Mouse (Mus musculus) hindbrain, embryonic 14.5 days (tissue): ENCODE measurements around the gene Cnot10. TPM values are rescaled to one million over a fixed set of nuclear protein-coding genes. Genes with fewer than 3 reads are reported as not detected.
A peak's percentile ranks its signal among the peaks of the same experiment; 100 is the strongest.

ENCODE experiments used
- ATAC-seq: fragments of 200-750 bp; cut with Nextera tagmentation; 2 replicates; pipeline ENCODE4 v1.8.0; 2017; ENCODE audit warnings: moderate number of reproducible peaks, mild to moderate bottlenecking, moderate TSS enrichment, moderate library complexity; ENCODE audit not compliant: low FRiP score
- DNase-seq: peaks from one replicate; pipeline ENCODE4 v3.0.0-alpha.2; 2015; ENCODE audit warnings: low spot score
- H3K27ac ChIP-seq: fragments of 300-500 bp; sonication (generic); 2 replicates; pipeline ENCODE4 v1.5.1; 2014; ENCODE audit warnings: mild to moderate bottlenecking, moderate library complexity
- H3K27me3 ChIP-seq: fragments of 300-500 bp; sonication (generic); 2 replicates; pipeline ENCODE4 v1.6.1; 2014; ENCODE audit warnings: mild to moderate bottlenecking, low read length, mixed read lengths; ENCODE audit not compliant: control insufficient read depth, insufficient read depth
- H3K36me3 ChIP-seq: fragments of 300-500 bp; sonication (generic); replicated peaks from 2 replicates; pipeline ENCODE4 v1.6.1; 2014; ENCODE audit not compliant: control insufficient read depth, insufficient read depth
- H3K4me1 ChIP-seq: fragments of 300-500 bp; sonication (generic); replicated peaks from 2 replicates; pipeline ENCODE4 v1.6.1; 2014; ENCODE audit warnings: antibody characterized with exemption, low read length, mixed read lengths; ENCODE audit not compliant: control insufficient read depth, insufficient read depth
- H3K4me2 ChIP-seq: fragments of 300-500 bp; sonication (generic); replicated peaks from 2 replicates; pipeline ENCODE4 v1.6.1; 2014; ENCODE audit warnings: mild to moderate bottlenecking, moderate library complexity
- H3K4me3 ChIP-seq: fragments of 300-500 bp; sonication (generic); replicated peaks from 2 replicates; pipeline ENCODE4 v1.5.1; 2014; ENCODE audit warnings: mild to moderate bottlenecking, low read length
- H3K9ac ChIP-seq: fragments of 300-500 bp; sonication (generic); 2 replicates; pipeline ENCODE4 v1.6.1; 2014
- H3K9me3 ChIP-seq: fragments of 300-500 bp; sonication (generic); 2 replicates; pipeline ENCODE4 v1.6.1; 2016; ENCODE audit warnings: low read length; ENCODE audit not compliant: control insufficient read depth
- WGBS: fragments of 180-500 bp; shearing (Covaris S2); extraction: QIAGEN DNeasy Blood & Tissue Kit; methylation state at CpG from one replicate; pipeline ENCODE4 v1.1.7; 2014; 5-methylcytosine and 5-hydroxymethylcytosine counted together
- polyA plus RNA-seq: library from polyadenylated mRNA; unstranded; fragments of >200 nt; fragmentation: Nextera tagmentation; extraction: Ambion mirVana; gene quantifications from 2 replicates; pipeline ENCODE4 v1.2.1, GENCODE M21; 2014

The Cnot10 gene
- 51.2 and 57.3 TPM in 2 replicates for polyA plus RNA-seq

DNA sequence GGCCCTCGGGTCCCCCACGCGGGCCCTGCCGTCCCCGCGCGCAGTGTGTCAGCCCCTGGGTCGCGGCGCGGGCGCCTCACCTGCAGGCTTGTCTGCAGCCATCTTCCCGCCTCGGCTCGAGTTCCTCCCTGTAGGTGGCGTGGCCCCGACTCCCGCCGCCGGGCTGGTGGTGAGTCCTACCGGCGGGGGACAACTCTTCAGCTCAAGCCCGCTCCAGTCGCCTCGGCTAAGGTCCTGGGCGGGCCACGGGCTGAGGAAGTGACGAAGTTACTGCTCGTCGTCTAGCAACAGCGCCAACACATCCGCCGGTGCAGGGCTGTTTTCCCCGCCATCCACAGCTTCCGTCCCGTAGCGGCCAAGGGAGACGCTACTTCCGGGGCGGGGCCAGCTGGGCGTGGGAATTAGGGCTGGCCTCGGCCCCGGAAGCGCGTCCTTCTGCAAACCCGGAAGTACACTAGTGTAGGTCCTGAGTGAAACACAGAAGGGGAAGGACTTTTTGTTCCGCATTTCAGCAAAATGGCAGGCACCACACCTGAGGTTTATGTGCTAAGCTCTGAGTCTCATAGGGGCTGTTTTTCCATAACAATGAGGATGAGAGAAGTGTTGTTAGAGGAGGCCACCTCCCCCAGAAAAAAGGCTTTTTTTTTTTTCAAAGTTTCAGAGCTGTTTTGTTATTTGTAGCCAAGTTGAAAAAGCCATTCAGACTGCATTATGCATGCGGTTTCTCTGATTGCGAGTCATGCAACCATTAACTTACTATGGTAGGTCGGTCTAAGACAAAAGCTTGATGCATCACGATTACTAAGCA, at the start of gene Cnot10:
Cnot10 (minus strand) TSS at position 346 of the 808 bp plus-strand sequence.
- Histone ChIP-seq H3K9me3 (no peaks in the 10 kb centered on the region), H3K36me3 (no peaks in the 10 kb centered on the region; the same call in none of the 2 replicates), H3K27ac (peak within 1 kb of the TSS; percentile 77), H3K4me2 (peak within 1 kb of the TSS; percentile 95), H3K4me1 (peaks cover 11% of the 10 kb centered on the region), H3K9ac (peak within 1 kb of the TSS; percentile 72), H3K4me3 (peak within 1 kb of the TSS; percentile 81), H3K27me3 (peaks cover 19% of the 10 kb centered on the region)
- DNase-seq (peak; percentile 100), ATAC-seq (peak; percentile 98)
- 4% methylated on average over 51 of the region's 51 CpGs for WGBS

DNA sequence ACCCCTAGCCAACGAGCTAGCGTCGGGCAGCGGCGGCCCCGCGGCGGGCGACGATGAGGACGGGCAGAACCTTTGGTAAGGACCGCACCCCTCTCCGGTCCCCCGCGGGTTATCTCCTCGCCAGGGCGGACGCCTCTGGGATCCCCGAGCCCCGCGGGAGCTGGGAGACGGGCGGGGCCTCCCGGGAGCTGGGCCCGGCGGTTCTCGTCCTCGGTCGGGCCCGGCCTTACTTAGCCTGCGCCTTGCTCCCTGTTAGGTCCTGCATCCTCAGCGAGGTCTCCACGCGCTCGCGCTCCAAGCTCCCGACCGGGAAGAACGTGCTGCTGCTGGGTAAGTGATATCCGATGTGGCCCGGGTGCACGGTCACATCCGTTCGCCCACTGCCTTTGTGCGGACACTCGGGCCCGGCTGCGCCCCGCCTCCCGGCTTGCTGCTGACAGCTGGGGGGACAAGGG, 49.0 kb upstream of the Cnot10 start:
- peak overlapping the region; percentile 98 for H3K27ac ChIP-seq
- H3K9ac ChIP-seq = peak overlapping the region; percentile 99
- peaks cover 29% of the 10 kb centered on the region for H3K36me3 ChIP-seq
- peaks cover 22% of the 10 kb centered on the region for H3K4me1 ChIP-seq
- WGBS = under 1% methylated on average over 50 of the region's 50 CpGs
- peak overlapping the region; percentile 63 for H3K4me2 ChIP-seq
- ATAC-seq (peak; percentile 75), DNase-seq (peak; percentile 47)
- H3K27me3 ChIP-seq = no peaks in the 10 kb centered on the region
- peak overlapping the region; percentile 99 for H3K4me3 ChIP-seq
- H3K9me3 ChIP-seq = no peaks in the 10 kb centered on the region

GRCm38 (mm10) chr9:114688252-114688952, 48.4 kb upstream of the Cnot10 start, which contains the start of gene Dync1li1:
Dync1li1 (plus strand) TSS chr9:114688790.
- peaks cover 22% of the 10 kb centered on the region for H3K4me1 ChIP-seq

GRCm38 (mm10) chr9:114687639-114688038, 47.7 kb upstream of the Cnot10 start:
- H3K9me3 ChIP-seq = no peaks in the 10 kb centered on the region
- ATAC-seq = no peak
- peaks cover 15% of the 10 kb centered on the region for H3K36me3 ChIP-seq
- WGBS = 75% methylated on average over 13 of the region's 13 CpGs
- peak overlapping the region; percentile 98; the same call in 1 of the 2 replicates for H3K27ac ChIP-seq
- peak overlapping the region; percentile 63 for H3K4me2 ChIP-seq
- peaks cover 22% of the 10 kb centered on the region for H3K4me1 ChIP-seq
- peak overlapping the region; percentile 99 for H3K9ac ChIP-seq
- H3K27me3 ChIP-seq = no peaks in the 10 kb centered on the region
- no peak for DNase-seq
- peak overlapping the region; percentile 99 for H3K4me3 ChIP-seq

More at GRCm38 (mm10) chr9:114688252-114688952, 48.4 kb upstream of the Cnot10 start, which contains the start of gene Dync1li1:
- no peaks in the 10 kb centered on the region for H3K27me3 ChIP-seq
- no peaks in the 10 kb centered on the region for H3K9me3 ChIP-seq
- peak within 1 kb of the TSS; percentile 98 for H3K27ac ChIP-seq
- H3K4me3 ChIP-seq = peak within 1 kb of the TSS; percentile 99
- ATAC-seq = peak; percentile 94
- DNase-seq = peak; percentile 97
- under 1% methylated on average over 55 of the region's 57 CpGs for WGBS
- H3K9ac ChIP-seq = peak within 1 kb of the TSS; percentile 99
- peak within 1 kb of the TSS; percentile 63 for H3K4me2 ChIP-seq
- peaks cover 23% of the 10 kb centered on the region for H3K36me3 ChIP-seq

DNA sequence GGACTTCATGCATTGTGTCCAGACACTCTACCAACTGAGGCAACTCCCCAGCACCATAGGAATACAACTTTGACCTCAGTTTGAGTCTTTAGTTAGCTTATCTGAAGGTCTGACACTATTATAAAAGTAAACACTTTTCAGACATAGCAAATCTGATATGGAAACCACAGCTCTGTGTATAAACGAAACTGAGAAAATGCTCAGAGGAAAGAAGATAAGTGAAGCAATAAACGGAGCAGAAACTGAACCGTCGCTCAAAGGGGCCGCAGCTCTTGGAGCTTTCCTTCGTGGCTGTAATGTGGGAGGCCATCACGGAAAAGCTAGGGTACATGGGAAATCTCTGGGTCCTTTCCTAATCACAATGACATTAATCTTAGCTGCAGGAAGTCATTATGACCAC, 46.3 kb upstream of the Cnot10 start:
- no peaks in the 10 kb centered on the region for H3K27me3 ChIP-seq
- DNase-seq = no peak
- H3K27ac ChIP-seq = no peak overlapping the region
- H3K4me3 ChIP-seq = no peak overlapping the region
- no peak overlapping the region for H3K4me2 ChIP-seq
- 92% methylated on average over 7 of the region's 7 CpGs for WGBS
- H3K9me3 ChIP-seq = no peaks in the 10 kb centered on the region
- H3K9ac ChIP-seq = no peak overlapping the region
- no peak for ATAC-seq
- H3K36me3 ChIP-seq = peaks cover 4% of the 10 kb centered on the region; the same call in 1 of the 2 replicates
- peaks cover 16% of the 10 kb centered on the region for H3K4me1 ChIP-seq

DNA sequence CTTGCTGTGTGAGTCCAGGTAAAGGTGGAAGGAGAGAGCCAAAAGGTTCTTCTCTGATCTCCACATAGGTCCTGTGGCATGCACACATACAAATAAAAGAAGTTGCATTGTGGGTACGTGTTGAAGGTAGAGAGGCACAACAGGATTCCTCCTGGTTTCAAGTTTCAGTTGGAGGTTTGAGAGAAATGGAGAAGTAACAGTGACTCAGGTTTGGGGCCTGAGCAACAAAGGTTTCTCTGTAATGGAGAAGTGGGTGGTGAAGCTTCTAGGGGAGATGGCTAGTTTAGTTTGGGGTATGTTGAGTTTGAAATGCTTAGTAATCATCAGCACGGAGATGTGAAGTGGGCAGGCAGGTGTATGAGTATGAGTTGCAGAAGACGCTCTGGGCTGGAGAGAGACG, 42.2 kb upstream of the Cnot10 start:
- no peak for DNase-seq
- no peak for ATAC-seq
- H3K36me3 ChIP-seq = no peaks in the 10 kb centered on the region

DNA sequence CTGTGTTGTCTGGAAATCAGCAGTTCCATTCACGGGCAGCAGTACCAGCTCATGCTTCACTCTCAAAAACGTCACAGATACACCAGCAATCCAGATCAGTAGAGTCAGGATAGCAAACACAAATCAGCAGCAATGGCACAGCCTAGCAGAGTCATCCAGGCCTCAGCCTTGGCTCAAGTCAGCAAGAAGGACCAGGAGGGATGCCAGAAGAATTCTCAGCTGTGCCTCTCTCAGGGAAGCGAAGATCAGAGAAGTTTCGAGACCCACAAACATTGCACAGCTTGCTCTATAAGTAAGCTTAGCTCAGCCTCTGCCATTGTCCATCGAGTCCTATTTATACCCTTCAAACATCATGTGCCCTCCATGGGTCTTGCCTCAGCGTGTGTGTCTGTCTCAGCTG, 40.5 kb upstream of the Cnot10 start:
- H3K4me1 ChIP-seq = no peaks in the 10 kb centered on the region
- H3K27me3 ChIP-seq = no peaks in the 10 kb centered on the region
- H3K27ac ChIP-seq = no peak overlapping the region
- ATAC-seq = no peak
- no peaks in the 10 kb centered on the region for H3K36me3 ChIP-seq
- no peak overlapping the region for H3K4me2 ChIP-seq
- no peak overlapping the region for H3K9ac ChIP-seq
- H3K4me3 ChIP-seq = no peak overlapping the region
- H3K9me3 ChIP-seq = no peaks in the 10 kb centered on the region
- DNase-seq = no peak
- 85% methylated on average over 6 of the region's 6 CpGs for WGBS

More for the DNA sequence above, 42.2 kb upstream of the Cnot10 start:
- WGBS = 91% methylated on average over 4 of the region's 4 CpGs
- H3K4me2 ChIP-seq = no peak overlapping the region
- H3K9ac ChIP-seq = no peak overlapping the region
- H3K4me1 ChIP-seq = no peaks in the 10 kb centered on the region
- H3K27me3 ChIP-seq = no peaks in the 10 kb centered on the region
- H3K27ac ChIP-seq = no peak overlapping the region
- H3K9me3 ChIP-seq = no peaks in the 10 kb centered on the region
- H3K4me3 ChIP-seq = no peak overlapping the region

DNA sequence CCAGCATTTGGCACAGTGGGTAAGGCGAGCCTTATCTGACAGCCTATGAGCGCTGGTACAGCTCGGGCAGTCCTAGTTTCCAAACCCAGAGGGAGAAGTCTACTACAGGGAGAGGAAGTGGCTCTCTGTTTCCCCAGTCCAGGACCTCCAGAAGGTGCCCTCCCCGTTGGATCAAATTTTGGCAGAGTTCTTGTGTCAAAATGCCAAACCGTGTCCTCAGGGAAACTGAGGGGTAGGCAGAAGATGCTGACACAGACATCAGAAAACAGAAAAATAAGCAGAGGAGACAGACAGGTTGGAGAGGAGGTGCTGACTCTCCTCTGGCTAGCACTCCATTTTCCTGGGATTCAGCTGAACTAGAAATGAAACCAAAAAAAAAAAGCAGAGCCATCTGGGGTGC, 40.0 kb upstream of the Cnot10 start:
- no peak overlapping the region for H3K9ac ChIP-seq
- no peaks in the 10 kb centered on the region for H3K27me3 ChIP-seq
- no peak overlapping the region for H3K4me2 ChIP-seq
- DNase-seq = no peak
- ATAC-seq = no peak
- H3K4me3 ChIP-seq = no peak overlapping the region
- no peaks in the 10 kb centered on the region for H3K9me3 ChIP-seq
- 91% methylated on average over 5 of the region's 5 CpGs for WGBS
- H3K4me1 ChIP-seq = no peaks in the 10 kb centered on the region
- no peak overlapping the region for H3K27ac ChIP-seq
- no peaks in the 10 kb centered on the region for H3K36me3 ChIP-seq

DNA sequence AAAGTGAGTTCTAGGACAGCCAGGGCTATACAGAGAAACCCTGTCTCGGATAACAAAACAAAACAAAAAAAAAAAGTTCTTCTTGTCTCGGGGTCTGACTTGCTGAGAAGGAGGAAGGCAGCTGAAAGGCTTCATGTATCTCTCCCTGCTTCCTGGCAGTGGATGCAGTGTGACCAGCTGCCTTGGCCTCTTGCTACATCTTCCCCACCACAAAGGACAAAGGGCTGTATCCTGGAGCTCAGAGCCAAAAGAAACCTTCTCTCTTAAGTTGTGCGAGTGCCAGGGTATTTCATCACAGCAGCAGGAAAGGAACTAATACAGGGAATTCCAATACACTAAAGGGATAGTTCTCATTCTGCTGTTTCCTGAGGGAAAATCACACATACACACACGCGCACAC, 38.6 kb upstream of the Cnot10 start:
- no peaks in the 10 kb centered on the region for H3K9me3 ChIP-seq
- no peak for DNase-seq
- H3K27me3 ChIP-seq = no peaks in the 10 kb centered on the region

More for the DNA sequence above, 38.6 kb upstream of the Cnot10 start:
- H3K27ac ChIP-seq = no peak overlapping the region
- WGBS = 81% methylated on average over 5 of the region's 5 CpGs
- H3K36me3 ChIP-seq = no peaks in the 10 kb centered on the region
- no peak overlapping the region for H3K4me3 ChIP-seq
- ATAC-seq = no peak
- no peak overlapping the region for H3K4me2 ChIP-seq
- peaks cover 2% of the 10 kb centered on the region; the same call in 1 of the 2 replicates for H3K4me1 ChIP-seq
- H3K9ac ChIP-seq = no peak overlapping the region
